Mouse (Mus musculus) gastrocnemius, postnatal 4 days (tissue): ENCODE data around the gene Bhlhe40. TPM values are rescaled to one million over a fixed set of nuclear protein-coding genes. Genes with fewer than 3 reads are reported as not detected.

ENCODE experiments used
- DNase-seq, 2 experiments: peaks; one replicate each; pipeline ENCODE4 v3.0.0; 2021 to 2022; ENCODE audit warnings: low spot score in 2 of 2, mixed read lengths in 2 of 2
- total RNA-seq, 2 experiments: library from RNA; stranded (reverse); gene quantifications; 2 replicates each; pipeline ENCODE4 v1.2.3; 2021

Bhlhe40 gene
- total RNA-seq, 2 experiments from 2014 or later: 58.2 to 82.9 TPM

DNA sequence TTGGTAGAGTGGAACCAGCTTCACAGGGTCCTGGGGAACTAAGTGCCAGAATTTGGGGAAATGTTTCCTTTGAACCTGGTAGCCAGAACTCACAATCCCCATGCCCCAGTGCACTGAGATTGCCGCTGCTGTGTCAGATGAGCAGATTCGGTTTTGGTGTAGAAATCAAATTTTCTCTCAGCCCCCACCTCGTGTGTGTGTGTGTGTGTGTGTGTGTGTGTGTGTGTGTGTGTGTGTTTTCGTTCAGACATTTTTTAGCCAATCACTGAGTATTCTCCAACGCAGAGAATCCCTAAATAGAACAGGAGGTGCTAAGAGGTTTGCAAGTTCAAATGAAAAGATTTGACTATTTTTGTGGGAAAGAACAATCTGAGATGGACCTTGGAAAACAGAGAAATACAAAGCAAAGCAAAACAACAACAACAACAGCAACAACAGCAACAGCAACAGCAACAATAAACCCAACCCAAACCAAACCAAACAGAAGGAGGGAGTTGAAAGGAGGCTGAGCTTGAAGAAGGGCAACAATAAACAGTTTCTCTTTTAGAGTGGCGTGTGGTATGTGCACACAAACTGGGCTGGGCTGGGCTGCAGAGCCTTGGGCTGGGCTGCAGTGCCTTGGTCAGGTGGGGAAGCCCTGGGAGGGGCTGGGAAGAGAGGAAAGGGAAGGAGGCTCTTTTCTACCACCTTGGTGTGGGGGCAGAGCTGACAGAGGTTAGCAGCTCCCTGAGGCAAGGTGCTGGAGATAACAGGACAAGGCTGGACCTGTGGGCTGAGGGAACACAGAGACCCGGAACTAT lies 52.9 kb downstream of the Bhlhe40 start:
- no peak for DNase-seq

Other genes starting within 250 kb of the Bhlhe40 start
- gene Arl8b, start 122.5 kb downstream of the Bhlhe40 start, total RNA-seq: 10 to 100 TPM; 65.0 to 68.3 TPM
- 10 to 100 TPM; 24.3 to 27.1 TPM for gene Edem1, start 168.0 kb downstream of the Bhlhe40 start, total RNA-seq